Mouse (Mus musculus) brain, adult 10 weeks (tissue): Measurements from ENCODE around the gene Csf3r. TPM values are rescaled to one million over a fixed set of nuclear protein-coding genes. Genes with fewer than 3 reads are reported as not detected.

ENCODE experiments used
- polyA plus RNA-seq: library from polyadenylated mRNA; stranded (reverse); fragments of 350-450 nt; fragmentation: Illumina TruSeq; extraction: RNeasy Lipid Tissue Mini Kit (QIAGEN cat#74804); gene quantifications from one replicate; pipeline ENCODE4 v1.2.3, GENCODE M21; 2015; ENCODE audit warnings: low read depth, low replicate concordance

Csf3r gene
- 4.1 TPM for polyA plus RNA-seq

GRCm38 (mm10) chr4:126024303-126024900 is at the start of gene Csf3r:
Gene Csf3r, plus strand, starts transcription at chr4:126024550.

GRCm38 (mm10) chr4:126046851-126047585 is 22.7 kb downstream of the Csf3r start, which contains the start of gene Mrps15:
Gene Mrps15, plus strand, starts transcription at chr4:126046925.

DNA sequence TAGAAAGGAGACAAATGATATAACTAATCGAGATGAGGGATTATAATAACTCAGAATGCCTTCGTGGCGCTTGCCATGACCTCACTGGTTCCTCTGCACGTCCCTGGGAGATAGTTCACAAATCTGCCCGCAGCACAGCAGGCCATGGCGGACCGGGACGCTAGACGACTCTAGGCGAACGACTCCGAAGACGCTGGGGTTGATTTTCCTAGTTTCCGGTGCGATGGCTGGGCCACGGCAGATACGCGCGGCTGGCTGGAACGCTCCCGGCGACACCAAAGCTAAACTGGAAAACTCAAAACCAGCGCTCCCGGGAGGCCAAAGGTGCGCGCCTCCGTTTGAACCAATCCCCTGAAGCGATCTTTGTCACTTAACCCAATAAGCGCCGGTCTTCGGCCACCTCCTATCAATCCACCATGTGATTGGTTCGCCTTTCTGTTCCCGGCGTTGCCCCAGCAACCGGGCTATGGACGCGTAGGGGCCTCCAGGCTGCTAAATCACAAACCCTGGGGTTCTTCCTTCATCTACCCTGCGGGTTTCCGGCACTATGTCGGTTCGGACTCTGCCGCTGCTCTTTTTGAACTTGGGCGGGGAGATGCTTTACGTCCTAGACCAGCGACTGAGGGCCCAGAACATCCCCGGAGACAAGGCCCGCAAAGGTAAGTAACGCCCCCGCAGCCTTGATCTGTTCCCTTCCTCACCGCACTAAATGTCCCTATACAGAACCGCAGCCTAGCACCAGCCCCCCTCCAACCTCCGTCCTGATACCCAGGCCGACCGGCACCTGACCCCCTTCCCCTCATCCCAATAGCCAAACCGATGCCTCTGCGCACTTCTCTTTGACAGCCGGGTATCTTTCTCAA is 34.0 kb downstream of the Csf3r start, which contains the start of gene Oscp1:
Gene Oscp1 (plus strand): TSS at position 432 of the 863 bp plus-strand sequence.

Other genes with a start within 250 kb of the Csf3r start
- 78.6 TPM for gene Mrps15, start 22.4 kb downstream of the Csf3r start, polyA plus RNA-seq
- gene Oscp1, start 34.0 kb downstream of the Csf3r start, polyA plus RNA-seq, result 53.9 TPM
- gene Lsm10, start 72.1 kb downstream of the Csf3r start, polyA plus RNA-seq, result 19.2 TPM
- 23.9 TPM for gene Stk40, start 79.4 kb downstream of the Csf3r start, polyA plus RNA-seq
- 3.1 TPM for gene Eva1b, start 123.2 kb downstream of the Csf3r start, polyA plus RNA-seq
- gene Sh3d21, start 138.9 kb downstream of the Csf3r start, polyA plus RNA-seq, result 0.88 TPM
- 82.6 TPM for gene Thrap3, start 178.2 kb downstream of the Csf3r start, polyA plus RNA-seq
- gene Map7d1, start 231.8 kb downstream of the Csf3r start, polyA plus RNA-seq, result 148 TPM
- gene Trappc3, start 237.8 kb downstream of the Csf3r start, polyA plus RNA-seq, result 121 TPM